Mouse (Mus musculus) G1E (cell line): ENCODE data around the gene Nck1. TPM values are rescaled to one million over a fixed set of nuclear protein-coding genes. Genes with fewer than 3 reads are reported as not detected.

ENCODE experiments used
- ATAC-seq: 2 replicates; pipeline ENCODE4 v1.8.0; 2016; ENCODE audit warnings: mild to moderate bottlenecking; ENCODE audit not compliant: insufficient number of reproducible peaks, poor library complexity, low FRiP score, severe bottlenecking; ENCODE audit errors: extremely low read depth
- DNase-seq: peaks from one replicate; pipeline ENCODE4 v3.0.0; 2012; ENCODE audit warnings: low spot score
- H3K27me3 ChIP-seq: 2 replicates; pipeline ENCODE4 v1.6.1; 2012; ENCODE audit warnings: mild to moderate bottlenecking, low read length, inconsistent platforms; ENCODE audit not compliant: insufficient read depth
- H3K36me3 ChIP-seq: replicated peaks from 2 replicates; pipeline ENCODE3; 2012; ENCODE audit warnings: mild to moderate bottlenecking, inconsistent platforms
- H3K4me1 ChIP-seq: 2 replicates; pipeline ENCODE4 v1.6.1; 2012; ENCODE audit warnings: low read depth, low read length, inconsistent platforms, mixed read lengths; ENCODE audit not compliant: insufficient read depth
- H3K4me3 ChIP-seq: 2 replicates; pipeline ENCODE4 v1.5.1; 2012; ENCODE audit warnings: low read depth, mild to moderate bottlenecking, inconsistent platforms, low read length, moderate library complexity, mixed read lengths
- H3K9me3 ChIP-seq: replicated peaks from 2 replicates; pipeline ENCODE4 v1.6.1; 2012; ENCODE audit warnings: inconsistent platforms
- CTCF ChIP-seq: IDR thresholded peaks from 2 replicates; pipeline ENCODE4 v1.5.1; 2012; ENCODE audit warnings: low read depth, low read length, inconsistent platforms, mixed read lengths
- GATA1 ChIP-seq: IDR thresholded peaks from 2 replicates; pipeline ENCODE4 v1.6.1; 2012; ENCODE audit warnings: borderline replicate concordance, low read length, inconsistent platforms, mixed read lengths
- GATA2 ChIP-seq: IDR thresholded peaks from 2 replicates; pipeline ENCODE4 v1.6.1; 2012; ENCODE audit warnings: low read depth, low read length, inconsistent platforms, borderline replicate concordance
- POLR2AphosphoS5 ChIP-seq: IDR thresholded peaks from 2 replicates; pipeline ENCODE4 v1.6.1; 2012; ENCODE audit warnings: low read depth, low read length, inconsistent platforms; ENCODE audit not compliant: insufficient replicate concordance
- TAL1 ChIP-seq: conservative IDR thresholded peaks from 2 replicates; pipeline ENCODE4 v1.6.1; 2012; ENCODE audit warnings: low read depth, low read length, inconsistent platforms, mixed read lengths
- polyA plus RNA-seq: library from polyadenylated mRNA; stranded (reverse); fragments of >175 nt; gene quantifications from 2 replicates; pipeline ENCODE4 v1.2.3, GENCODE M21; 2012
- total RNA-seq, 2 experiments: library from RNA; stranded (forward) in 1 of 2; stranded (reverse) in 1 of 2; fragments of 200-1000 nt in 1 of 2; fragments of >200 nt in 1 of 2; fragmentation: Nextera tagmentation in 1 of 2; gene quantifications; 2 replicates each; pipeline ENCODE4 v1.2.3; 2014 to 2017

Gene Nck1
- total and polyA plus RNA-seq, 3 experiments = 3.4 to 64.9 (median 41.2) TPM

- no peak for DNase-seq
- H3K36me3 ChIP-seq = peaks cover 67% of the 10 kb centered on the region
- no peaks in the 10 kb centered on the region for H3K9me3 ChIP-seq
- no peak overlapping the region for H3K4me3 ChIP-seq
- no peaks in the 10 kb centered on the region for H3K4me1 ChIP-seq
- H3K27me3 ChIP-seq = no peaks in the 10 kb centered on the region
- no peak for ATAC-seq
- TF ChIP-seq GATA1 (no peak), CTCF (no peak), POLR2AphosphoS5 (no peak), GATA2 (no peak), TAL1 (no peak)
Measured at GRCm38 (mm10) chr9:100466743-100467142, 79.2 kb downstream of the Nck1 start.

DNA sequence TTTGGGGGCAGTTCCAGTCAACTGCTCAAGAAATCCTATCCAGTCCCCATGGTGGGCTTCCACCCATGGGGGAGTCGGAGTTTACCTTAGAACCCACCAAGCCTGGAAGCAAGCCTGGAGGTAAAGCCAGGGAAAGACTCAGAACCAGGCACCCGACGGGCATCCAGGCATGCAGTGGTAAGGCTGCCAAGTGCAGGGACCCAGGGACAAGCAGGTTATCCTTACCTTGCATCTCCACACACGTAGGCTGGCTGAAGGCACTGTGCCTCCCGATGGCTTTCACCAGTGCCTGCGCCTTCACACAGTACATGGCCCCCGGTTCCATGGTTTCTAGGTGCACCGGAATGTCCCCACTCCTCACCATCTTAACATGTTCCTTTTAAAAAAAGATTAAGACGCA is 79.9 kb downstream of the Nck1 start:
- Histone ChIP-seq H3K4me3 (no peak overlapping the region), H3K9me3 (no peaks in the 10 kb centered on the region), H3K27me3 (no peaks in the 10 kb centered on the region), H3K4me1 (no peaks in the 10 kb centered on the region), H3K36me3 (peaks cover 67% of the 10 kb centered on the region)
- DNase-seq (no peak), ATAC-seq (no peak)
- TF ChIP-seq CTCF (no peak), GATA2 (no peak), POLR2AphosphoS5 (no peak), GATA1 (no peak), TAL1 (no peak)

DNA sequence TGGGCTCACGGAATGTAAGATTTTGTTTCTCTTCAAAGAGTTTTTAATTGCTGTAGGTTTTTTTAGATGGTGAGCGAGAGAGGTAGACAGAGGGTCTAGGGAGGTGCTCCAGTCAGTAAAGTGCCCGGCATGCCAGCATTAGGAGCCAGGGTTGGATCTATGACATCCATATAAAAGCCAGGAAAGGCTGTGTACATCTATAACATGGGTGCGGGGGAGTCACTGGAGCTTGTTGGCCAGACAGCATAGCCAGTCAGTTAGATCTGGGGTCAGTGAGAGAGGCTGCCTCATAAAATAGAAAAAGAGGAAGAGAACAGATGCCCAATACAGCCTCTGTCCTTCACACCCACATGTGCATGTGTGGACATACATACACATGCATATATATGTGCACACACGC is 80.6 kb downstream of the Nck1 start:
- ATAC-seq (no peak), DNase-seq (no peak)
- no peaks in the 10 kb centered on the region for H3K9me3 ChIP-seq
- TF ChIP-seq GATA2 (no peak), TAL1 (no peak), CTCF (no peak), GATA1 (no peak), POLR2AphosphoS5 (no peak)
- H3K4me3 ChIP-seq = no peak overlapping the region
- peaks cover 70% of the 10 kb centered on the region for H3K36me3 ChIP-seq
- H3K4me1 ChIP-seq = no peaks in the 10 kb centered on the region
- H3K27me3 ChIP-seq = no peaks in the 10 kb centered on the region

GRCm38 (mm10) chr9:100463771-100464170 is 82.2 kb downstream of the Nck1 start:
- ATAC-seq (no peak), DNase-seq (no peak)
- H3K4me1 ChIP-seq = no peaks in the 10 kb centered on the region
- H3K36me3 ChIP-seq = peaks cover 72% of the 10 kb centered on the region
- H3K9me3 ChIP-seq = no peaks in the 10 kb centered on the region
- no peak for TF ChIP-seq CTCF
- no peak for TF ChIP-seq TAL1
- TF ChIP-seq GATA2 = no peak
- no peak for TF ChIP-seq GATA1
- TF ChIP-seq POLR2AphosphoS5 = no peak
- no peak overlapping the region for H3K4me3 ChIP-seq
- no peaks in the 10 kb centered on the region for H3K27me3 ChIP-seq

GRCm38 (mm10) chr9:100462098-100462497 is 83.8 kb downstream of the Nck1 start:
- Histone ChIP-seq H3K9me3 (no peaks in the 10 kb centered on the region), H3K27me3 (no peaks in the 10 kb centered on the region), H3K36me3 (peaks cover 71% of the 10 kb centered on the region), H3K4me1 (no peaks in the 10 kb centered on the region), H3K4me3 (no peak overlapping the region)
- DNase-seq (no peak), ATAC-seq (no peak)
- TF ChIP-seq CTCF = no peak
- TF ChIP-seq GATA1 = no peak
- no peak for TF ChIP-seq POLR2AphosphoS5
- TF ChIP-seq TAL1 = no peak
- no peak for TF ChIP-seq GATA2

- Histone ChIP-seq H3K4me1 (no peaks in the 10 kb centered on the region), H3K36me3 (peaks cover 67% of the 10 kb centered on the region), H3K4me3 (no peak overlapping the region), H3K9me3 (no peaks in the 10 kb centered on the region), H3K27me3 (no peaks in the 10 kb centered on the region)
- TF ChIP-seq GATA1 (no peak), GATA2 (no peak), CTCF (no peak), TAL1 (no peak), POLR2AphosphoS5 (no peak)
- no peak for DNase-seq
- ATAC-seq = no peak
Measured at GRCm38 (mm10) chr9:100461671-100462070, 84.3 kb downstream of the Nck1 start.
